Mouse (Mus musculus): ENCODE data around the gene Camta1. TPM values are rescaled to one million over a fixed set of nuclear protein-coding genes. Genes with fewer than 3 reads are reported as not detected.
"Not testable (repeated sequence)": the region's sequence is repeated elsewhere in the genome, so short reads cannot be mapped to it uniquely, and the experiment has no call there.

Camta1 gene
- polyA plus RNA-seq, 1 experiment from 2014 or later: 206 TPM

- peak overlapping the region; percentile 78 for H3K4me2 ChIP-seq (ENCODE audit: low read depth, low read length)
- no peaks in the 10 kb centered on the region for H3K27me3 ChIP-seq (ENCODE audit: control insufficient read depth, insufficient read depth, low read length)
- peaks cover 12% of the 10 kb centered on the region; the same call in 1 of the 2 replicates for H3K4me1 ChIP-seq (ENCODE audit: control insufficient read depth, insufficient read depth, low read length)
- peak overlapping the region; percentile 77 for H3K9ac ChIP-seq (replicated peaks; ENCODE audit: low read depth, low read length)
- H3K36me3 ChIP-seq (ENCODE audit: control insufficient read depth, insufficient read depth, low read length): 0 out of 2 replicates have a peak, but pooled peaks cover 6% of the 10 kb centered on the region
- H3K9me3 ChIP-seq (ENCODE audit: control insufficient read depth, low read length): no peaks in the 10 kb centered on the region
- ATAC-seq (ENCODE audit: low read depth): peak; percentile 93
- H3K4me3 ChIP-seq (ENCODE audit: low read depth, low read length): peak overlapping the region; percentile 85
- WGBS: under 1% methylated on average over 54 of the region's 56 CpGs
- peak overlapping the region; percentile 76 for H3K27ac ChIP-seq (ENCODE audit: low read depth, low read length)
Observed at GRCm38 (mm10) chr4:150909451-150910156, 952.1 kb downstream of the Camta1 start.

GRCm38 (mm10) chr4:150908512-150908911 lies 953.2 kb downstream of the Camta1 start:
- H3K4me3 ChIP-seq (ENCODE audit: low read depth, low read length); ATAC-seq (ENCODE audit: low read depth): not testable (repeated sequence)

GRCm38 (mm10) chr4:150907099-150907498 lies 954.6 kb downstream of the Camta1 start:
- Histone ChIP-seq H3K4me1 (ENCODE audit: control insufficient read depth, insufficient read depth, low read length) (peaks cover 7% of the 10 kb centered on the region; the same call in 1 of the 2 replicates), H3K27ac (ENCODE audit: low read depth, low read length) (no peak overlapping the region), H3K9ac (replicated peaks; ENCODE audit: low read depth, low read length) (no peak overlapping the region), H3K36me3 (ENCODE audit: control insufficient read depth, insufficient read depth, low read length) (peaks cover 20% of the 10 kb centered on the region), H3K27me3 (ENCODE audit: control insufficient read depth, insufficient read depth, low read length) (no peaks in the 10 kb centered on the region), H3K4me2 (ENCODE audit: low read depth, low read length) (no peak overlapping the region), H3K9me3 (ENCODE audit: control insufficient read depth, low read length) (no peaks in the 10 kb centered on the region), H3K4me3 (ENCODE audit: low read depth, low read length) (no peak overlapping the region)
- no peak for ATAC-seq (ENCODE audit: low read depth)
- 96% methylated on average over 8 of the region's 8 CpGs for WGBS

More at GRCm38 (mm10) chr4:150908512-150908911, 953.2 kb downstream of the Camta1 start:
- not testable (repeated sequence) for H3K27me3 ChIP-seq (ENCODE audit: control insufficient read depth, insufficient read depth, low read length); H3K27ac ChIP-seq (ENCODE audit: low read depth, low read length); H3K4me1 ChIP-seq (ENCODE audit: control insufficient read depth, insufficient read depth, low read length); H3K9me3 ChIP-seq (ENCODE audit: control insufficient read depth, low read length); H3K9ac ChIP-seq (replicated peaks; ENCODE audit: low read depth, low read length); H3K36me3 ChIP-seq (ENCODE audit: control insufficient read depth, insufficient read depth, low read length)
- peak overlapping the region; percentile 78; the same call in 1 of the 2 replicates for H3K4me2 ChIP-seq (ENCODE audit: low read depth, low read length)
- WGBS: 84% methylated on average over 5 of the region's 5 CpGs

- H3K27ac ChIP-seq (ENCODE audit: low read depth, low read length): no peak overlapping the region
- H3K9me3 ChIP-seq (ENCODE audit: control insufficient read depth, low read length): no peaks in the 10 kb centered on the region
- H3K9ac ChIP-seq (replicated peaks; ENCODE audit: low read depth, low read length): no peak overlapping the region
- H3K27me3 ChIP-seq (ENCODE audit: control insufficient read depth, insufficient read depth, low read length): no peaks in the 10 kb centered on the region
- 93% methylated on average over 14 of the region's 14 CpGs for WGBS
- no peak overlapping the region for H3K4me3 ChIP-seq (ENCODE audit: low read depth, low read length)
- no peak overlapping the region for H3K4me2 ChIP-seq (ENCODE audit: low read depth, low read length)
- no peak for ATAC-seq (ENCODE audit: low read depth)
- H3K4me1 ChIP-seq (ENCODE audit: control insufficient read depth, insufficient read depth, low read length): no peaks in the 10 kb centered on the region
- H3K36me3 ChIP-seq (ENCODE audit: control insufficient read depth, insufficient read depth, low read length): peaks cover 33% of the 10 kb centered on the region
Observed at GRCm38 (mm10) chr4:150903091-150903742, 958.5 kb downstream of the Camta1 start.

- Histone ChIP-seq H3K4me1 (ENCODE audit: control insufficient read depth, insufficient read depth, low read length) (no peaks in the 10 kb centered on the region), H3K27me3 (ENCODE audit: control insufficient read depth, insufficient read depth, low read length) (no peaks in the 10 kb centered on the region), H3K4me3 (ENCODE audit: low read depth, low read length) (no peak overlapping the region), H3K36me3 (ENCODE audit: control insufficient read depth, insufficient read depth, low read length) (peaks cover 42% of the 10 kb centered on the region), H3K27ac (ENCODE audit: low read depth, low read length) (no peak overlapping the region), H3K4me2 (ENCODE audit: low read depth, low read length) (no peak overlapping the region), H3K9ac (replicated peaks; ENCODE audit: low read depth, low read length) (no peak overlapping the region), H3K9me3 (ENCODE audit: control insufficient read depth, low read length) (no peaks in the 10 kb centered on the region)
- no peak for ATAC-seq (ENCODE audit: low read depth)
- 88% methylated on average over 12 of the region's 12 CpGs for WGBS
Observed at GRCm38 (mm10) chr4:150902062-150902461, 959.6 kb downstream of the Camta1 start.

- Histone ChIP-seq H3K4me2 (ENCODE audit: low read depth, low read length) (no peak overlapping the region), H3K4me3 (ENCODE audit: low read depth, low read length) (no peak overlapping the region), H3K9ac (replicated peaks; ENCODE audit: low read depth, low read length) (no peak overlapping the region), H3K4me1 (ENCODE audit: control insufficient read depth, insufficient read depth, low read length) (no peaks in the 10 kb centered on the region), H3K27me3 (ENCODE audit: control insufficient read depth, insufficient read depth, low read length) (no peaks in the 10 kb centered on the region), H3K9me3 (ENCODE audit: control insufficient read depth, low read length) (no peaks in the 10 kb centered on the region), H3K36me3 (ENCODE audit: control insufficient read depth, insufficient read depth, low read length) (peaks cover 46% of the 10 kb centered on the region), H3K27ac (ENCODE audit: low read depth, low read length) (no peak overlapping the region)
- no peak for ATAC-seq (ENCODE audit: low read depth)
- WGBS: 54% methylated on average over 9 of the region's 9 CpGs
Observed at GRCm38 (mm10) chr4:150901651-150902050, 960.0 kb downstream of the Camta1 start.

GRCm38 (mm10) chr4:150900486-150900885 lies 961.2 kb downstream of the Camta1 start:
- Histone ChIP-seq H3K27me3 (ENCODE audit: control insufficient read depth, insufficient read depth, low read length) (no peaks in the 10 kb centered on the region), H3K4me2 (ENCODE audit: low read depth, low read length) (no peak overlapping the region), H3K4me1 (ENCODE audit: control insufficient read depth, insufficient read depth, low read length) (no peaks in the 10 kb centered on the region), H3K36me3 (ENCODE audit: control insufficient read depth, insufficient read depth, low read length) (peaks cover 45% of the 10 kb centered on the region), H3K4me3 (ENCODE audit: low read depth, low read length) (no peak overlapping the region), H3K27ac (ENCODE audit: low read depth, low read length) (no peak overlapping the region), H3K9ac (replicated peaks; ENCODE audit: low read depth, low read length) (no peak overlapping the region), H3K9me3 (ENCODE audit: control insufficient read depth, low read length) (no peaks in the 10 kb centered on the region)
- WGBS: 96% methylated on average over 13 of the region's 13 CpGs
- ATAC-seq (ENCODE audit: low read depth): no peak

- peak; percentile 58; the same call in 1 of the 2 replicates for ATAC-seq (ENCODE audit: low read depth)
- peaks cover 42% of the 10 kb centered on the region for H3K36me3 ChIP-seq (ENCODE audit: control insufficient read depth, insufficient read depth, low read length)
- no peak overlapping the region for H3K9ac ChIP-seq (replicated peaks; ENCODE audit: low read depth, low read length)
- no peaks in the 10 kb centered on the region for H3K9me3 ChIP-seq (ENCODE audit: control insufficient read depth, low read length)
- H3K4me1 ChIP-seq (ENCODE audit: control insufficient read depth, insufficient read depth, low read length): no peaks in the 10 kb centered on the region
- H3K27me3 ChIP-seq (ENCODE audit: control insufficient read depth, insufficient read depth, low read length): no peaks in the 10 kb centered on the region
- H3K4me2 ChIP-seq (ENCODE audit: low read depth, low read length): no peak overlapping the region
- 58% methylated on average over 13 of the region's 13 CpGs for WGBS
- no peak overlapping the region for H3K27ac ChIP-seq (ENCODE audit: low read depth, low read length)
- no peak overlapping the region for H3K4me3 ChIP-seq (ENCODE audit: low read depth, low read length)
Observed at GRCm38 (mm10) chr4:150898716-150899365, 962.8 kb downstream of the Camta1 start.
